Mouse (Mus musculus): ENCODE measurements at regions not wholly inside any gene's neighbourhood (a gene's known extent, or its start where the extent isn't known, plus 50 kb on each side); places are given as distances from the start of the nearest gene placed in this dataset.
"Not testable (repeated sequence)": the region's sequence is repeated elsewhere in the genome, so short reads cannot be mapped to it uniquely, and the experiment has no call there.

DNA sequence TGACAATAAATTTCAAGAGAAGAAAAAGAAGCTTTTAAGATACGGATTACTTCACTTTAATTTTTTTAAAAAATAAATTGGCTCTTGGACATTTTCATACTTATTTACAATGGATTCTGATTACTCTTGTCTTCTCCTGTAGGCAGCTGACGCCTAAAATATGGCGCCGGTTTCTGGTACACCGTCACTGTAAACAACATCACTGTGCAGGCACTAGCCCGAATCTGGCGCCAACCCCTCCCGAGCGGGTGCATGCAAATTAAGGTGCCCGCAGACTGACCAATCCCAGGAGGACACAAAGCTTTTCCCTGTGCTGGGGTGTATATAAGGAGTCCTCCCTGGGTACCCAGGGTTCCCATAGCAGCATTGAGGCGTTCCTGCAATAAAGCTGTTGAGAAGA, 157.5 kb downstream of the Wdr20rt start:
- not testable (repeated sequence) for TF ChIP-seq EP300, CTCF (IDR thresholded peaks at IDR 0.05; ENCODE audit: low read depth)

Measured in liver, embryonic 14.5 days (tissue).